ENCODE assay signal across 9 mouse cellular contexts in genomic region chr3:121535813-121536504, GRCm38 (mm10). TPM values are rescaled to one million over a fixed set of nuclear protein-coding genes. Genes with fewer than 3 reads are reported as not detected.
A peak's percentile ranks its signal among the peaks of the same experiment; 100 is the strongest.
DNase-seq lines count a peak whose midpoint lies in the region; ATAC-seq and TF ChIP-seq lines count a peak whose summit lies in the region.
"Had no signal": no experiment of that assay in that cellular context is flagged by ENCODE, and none has a peak within 500 bp of the region (broad histone marks: within the 10 kb centered on the region; RNA-seq: fewer than 3 reads in every experiment).

No protein-coding gene starts in this region.

- no peak overlapping the region for H3K4me3 ChIP-seq in liver, embryonic 14.5 days (ENCODE audit: insufficient read depth in 1 of 2, low read depth in 2 of 2, low read length in 2 of 2)
- H3K4me3 ChIP-seq in lung, embryonic 14.5 days (ENCODE audit: low read depth, low read length), result no peak overlapping the region
- H3K4me3 ChIP-seq in stomach, postnatal 0 days (ENCODE audit: low read depth, low read length), result no peak overlapping the region
- H3K4me3 ChIP-seq: heart, embryonic 13.5 days; midbrain, embryonic 12.5 days had no signal

- peak; percentile 71 for TF ChIP-seq CTCF in liver, embryonic 14.5 days (IDR thresholded peaks at IDR 0.05; ENCODE audit: low read depth)
- peak; percentile 85 for TF ChIP-seq CTCF in lung, embryonic 14.5 days (IDR thresholded peaks at IDR 0.05; ENCODE audit: low read depth)
- TF ChIP-seq CTCF in stomach, postnatal 0 days (IDR thresholded peaks at IDR 0.05; ENCODE audit: low read depth), result peak; percentile 89

- WGBS in liver, embryonic 14.5 days (ENCODE audit: insufficient replicate concordance), result 66% methylated on average over 3 of the region's 3 CpGs
- 83% methylated on average over 3 of the region's 3 CpGs for WGBS in lung, embryonic 14.5 days
- 88% methylated on average over 3 of the region's 3 CpGs for WGBS in stomach, postnatal 0 days

- H3K4me2 ChIP-seq in liver, embryonic 14.5 days (ENCODE audit: low read depth), result no peak overlapping the region
- no peak overlapping the region for H3K4me2 ChIP-seq in lung, embryonic 14.5 days
- no peak overlapping the region for H3K4me2 ChIP-seq in stomach, postnatal 0 days (replicated peaks; ENCODE audit: low read depth)
- H3K4me2 ChIP-seq: heart, embryonic 13.5 days; midbrain, embryonic 12.5 days had no signal

- TF ChIP-seq EP300 in liver, embryonic 14.5 days (IDR thresholded peaks at IDR 0.05; ENCODE audit: low read depth), result no peak
- TF ChIP-seq EP300 in stomach, postnatal 0 days (optimal IDR thresholded peaks at IDR 0.05), result no peak

- no peak overlapping the region for H3K27ac ChIP-seq in liver, embryonic 14.5 days
- H3K27ac ChIP-seq in lung, embryonic 14.5 days (ENCODE audit: low read depth), result no peak overlapping the region
- no peak overlapping the region for H3K27ac ChIP-seq in stomach, postnatal 0 days (replicated peaks)
- H3K27ac ChIP-seq: heart, embryonic 13.5 days; midbrain, embryonic 12.5 days had no signal

- H3K4me1 ChIP-seq in liver, embryonic 14.5 days (replicated peaks; ENCODE audit: control insufficient read depth in 2 of 2, insufficient read depth in 2 of 2, low read length in 1 of 2), result no peaks in the 10 kb centered on the region
- peaks cover 7% of the 10 kb centered on the region for H3K4me1 ChIP-seq in lung, embryonic 14.5 days (ENCODE audit: insufficient read depth)
- no peaks in the 10 kb centered on the region for H3K4me1 ChIP-seq in stomach, postnatal 0 days (replicated peaks; ENCODE audit: control insufficient read depth, insufficient read depth)

- ATAC-seq in liver, embryonic 14.5 days (ENCODE audit: insufficient read depth), result no peak
- 0 out of 2 replicates have a peak, but pooled peaks have one; percentile 22 for ATAC-seq in cerebellum, adult (ENCODE audit: insufficient number of reproducible peaks, low FRiP score, low TSS enrichment)
- peak; percentile 61 for ATAC-seq in granulocyte monocyte progenitor cell, adult 5-6 weeks (replicated peaks; ENCODE audit: poor library complexity, severe bottlenecking)
- no peak for ATAC-seq in lung, embryonic 14.5 days (ENCODE audit: insufficient read depth)
- no peak for ATAC-seq in stomach, postnatal 0 days (ENCODE audit: low FRiP score, low TSS enrichment)

- H3K36me3 ChIP-seq in liver, embryonic 14.5 days (replicated peaks; ENCODE audit: control insufficient read depth, insufficient read depth, low read depth), result no peaks in the 10 kb centered on the region
- no peaks in the 10 kb centered on the region for H3K36me3 ChIP-seq in lung, embryonic 14.5 days (ENCODE audit: insufficient read depth)
- H3K36me3 ChIP-seq in stomach, postnatal 0 days (ENCODE audit: control insufficient read depth, insufficient read depth, low read length), result no peaks in the 10 kb centered on the region
- H3K36me3 ChIP-seq: heart, embryonic 13.5 days; midbrain, embryonic 12.5 days had no signal

- no peaks in the 10 kb centered on the region for H3K9me3 ChIP-seq in liver, embryonic 14.5 days (ENCODE audit: control insufficient read depth, low read length)
- no peaks in the 10 kb centered on the region for H3K9me3 ChIP-seq in lung, embryonic 14.5 days (ENCODE audit: low read depth, low read length)
- no peaks in the 10 kb centered on the region for H3K9me3 ChIP-seq in stomach, postnatal 0 days (ENCODE audit: control insufficient read depth, low read length)
- H3K9me3 ChIP-seq: heart, embryonic 13.5 days; midbrain, embryonic 12.5 days had no signal

- no peak overlapping the region for H3K9ac ChIP-seq in liver, embryonic 14.5 days (replicated peaks)
- H3K9ac ChIP-seq in lung, embryonic 14.5 days, result no peak overlapping the region
- no peak overlapping the region for H3K9ac ChIP-seq in stomach, postnatal 0 days (ENCODE audit: low read length)
- H3K9ac ChIP-seq: heart, embryonic 13.5 days; midbrain, embryonic 12.5 days had no signal

- no peaks in the 10 kb centered on the region; the same call in 1 of the 2 replicates for H3K27me3 ChIP-seq in liver, embryonic 14.5 days (ENCODE audit: control insufficient read depth, insufficient read depth, low read length)
- no peaks in the 10 kb centered on the region for H3K27me3 ChIP-seq in lung, embryonic 14.5 days (ENCODE audit: insufficient read depth, low read length)
- H3K27me3 ChIP-seq in stomach, postnatal 0 days (ENCODE audit: control insufficient read depth, insufficient read depth, low read length), result no peaks in the 10 kb centered on the region

- no peak for DNase-seq in liver, embryonic 14.5 days (ENCODE audit: low read depth in 3 of 3, low spot score in 3 of 3)
- DNase-seq in liver, result no peak
- DNase-seq in Muller cell, postnatal 12 days (ENCODE audit: inconsistent ontology term), result peak; percentile 55
- DNase-seq in lung, embryonic 14.5 days, result peak; percentile 84
- peak; percentile 70 for DNase-seq in stomach, postnatal 0 days (ENCODE audit: low spot score)

RNA-seq across cellular contexts. Expression of gene Slc44a3, which starts 3.8 kb away (rescaled TPM):
- 3.0 and 4.8 TPM in 2 replicates for polyA plus RNA-seq in liver, embryonic 14.5 days (2012; rRNA removed)
- polyA plus RNA-seq in liver, embryonic 14.5 days (2014; fragmentation: Nextera tagmentation; extraction: Ambion mirVana), result 10.7 and 11.3 TPM in 2 replicates
- not detected in 2 replicates for total RNA-seq in granulocyte monocyte progenitor cell, adult 5-6 weeks (2014; fragmentation: Nextera tagmentation)
- not detected in 2 replicates for total RNA-seq in granulocyte monocyte progenitor cell, adult 5-6 weeks (2017)
- polyA plus RNA-seq in lung, embryonic 14.5 days (2014; fragmentation: Nextera tagmentation; extraction: Ambion mirVana), result 12.0 and 12.2 TPM in 2 replicates
- polyA plus RNA-seq in stomach, postnatal 0 days (2015; fragmentation: Nextera tagmentation; extraction: Ambion mirVana), result 42.7 and 44.8 TPM in 2 replicates

Comparison
In these comparisons a context has a peak if more than half of its experiments do, and no peak if none do; other contexts are left out.
1. ATAC-seq: peak in cerebellum, adult (single experiment) and granulocyte monocyte progenitor cell, adult 5-6 weeks (single experiment); none in liver, embryonic 14.5 days (single experiment), lung, embryonic 14.5 days (single experiment) and stomach, postnatal 0 days (single experiment).
2. DNase-seq: peak in Muller cell, postnatal 12 days (single experiment), lung, embryonic 14.5 days (single experiment) and stomach, postnatal 0 days (single experiment); none in liver, embryonic 14.5 days (0 of 3) and liver (single experiment).
3. Peak in every context shown above with its lines, with median percentiles within 50 percentile points of each other: CTCF ChIP-seq.